Comparison of ENCODE assay signal across 8 mouse cellular contexts in genomic region chr8:116922060-116922757, GRCm38 (mm10). TPM values are rescaled to one million over a fixed set of nuclear protein-coding genes. Genes with fewer than 3 reads are reported as not detected.
DNase-seq lines count a peak whose midpoint lies in the region; ATAC-seq and TF ChIP-seq lines count a peak whose summit lies in the region.

No protein-coding gene starts in this region.

- peak overlapping the region; percentile 75 for H3K4me2 ChIP-seq in heart, embryonic 12.5 days
- peak overlapping the region; percentile 67 for H3K4me2 ChIP-seq in heart, embryonic 14.5 days (ENCODE audit: low read length)
- H3K4me2 ChIP-seq in liver, embryonic 15.5 days, result peak overlapping the region; percentile 80

- H3K27me3 ChIP-seq in heart, embryonic 12.5 days (replicated peaks), result no peaks in the 10 kb centered on the region
- H3K27me3 ChIP-seq in heart, embryonic 14.5 days (ENCODE audit: control insufficient read depth, insufficient read depth, low read length), result no peaks in the 10 kb centered on the region
- H3K27me3 ChIP-seq in liver, embryonic 15.5 days, result no peaks in the 10 kb centered on the region

- DNase-seq in heart, postnatal 4 days, result no peak
- DNase-seq in ES-E14 (ENCODE audit: low read depth, low spot score), result no peak
- no peak for DNase-seq in c-Kit-positive CD71-positive TER-119-positive erythroid progenitor cells, embryonic 14.5 days (ENCODE audit: low spot score)
- DNase-seq in urinary bladder, postnatal 14 days (ENCODE audit: low spot score), result no peak

- peaks cover 28% of the 10 kb centered on the region for H3K36me3 ChIP-seq in heart, embryonic 12.5 days
- H3K36me3 ChIP-seq in ES-E14 (ENCODE audit: control insufficient read depth, insufficient read depth, low read length, poor library complexity, severe bottlenecking), result peaks cover 10% of the 10 kb centered on the region
- H3K36me3 ChIP-seq in heart, embryonic 14.5 days (ENCODE audit: control insufficient read depth, insufficient read depth, low read length), result peaks cover 42% of the 10 kb centered on the region
- H3K36me3 ChIP-seq in liver, embryonic 15.5 days (replicated peaks), result peaks cover 31% of the 10 kb centered on the region

- WGBS in heart, embryonic 12.5 days, result 29% methylated on average over 17 of the region's 17 CpGs
- 27% methylated on average over 17 of the region's 17 CpGs for WGBS in heart, embryonic 14.5 days
- 25% methylated on average over 17 of the region's 17 CpGs for WGBS in liver, embryonic 15.5 days (ENCODE audit: insufficient replicate concordance)

- H3K9me3 ChIP-seq in heart, embryonic 12.5 days (replicated peaks), result no peaks in the 10 kb centered on the region
- no peaks in the 10 kb centered on the region for H3K9me3 ChIP-seq in ES-E14 (ENCODE audit: control insufficient read depth, insufficient read depth, low read depth, low read length)
- no peaks in the 10 kb centered on the region for H3K9me3 ChIP-seq in heart, embryonic 14.5 days (ENCODE audit: control insufficient read depth, low read length)
- no peaks in the 10 kb centered on the region for H3K9me3 ChIP-seq in liver, embryonic 15.5 days (replicated peaks)

- in situ Hi-C loops in ES-E14 (cut with MboI; ENCODE audit: low sequenced_read_pairs in 2 of 2, unreplicated experiment in 2 of 2), result no loop called here

- peak overlapping the region; percentile 69 for H3K4me3 ChIP-seq in heart, embryonic 12.5 days
- H3K4me3 ChIP-seq in ES-E14 (ENCODE audit: insufficient read depth in 1 of 2, low read depth in 1 of 2, low read length in 2 of 2, poor library complexity in 1 of 2, severe bottlenecking in 1 of 2), result peak overlapping the region; percentile 88 to 97
- peak overlapping the region; percentile 80 to 84 for H3K4me3 ChIP-seq in heart, embryonic 14.5 days (ENCODE audit: control insufficient read depth in 1 of 2, insufficient read depth in 1 of 2, low read depth in 1 of 2, low read length in 2 of 2)
- H3K4me3 ChIP-seq in liver, embryonic 15.5 days (replicated peaks), result peak overlapping the region; percentile 89

- H3K9ac ChIP-seq in heart, embryonic 12.5 days, result peak overlapping the region; percentile 73
- peak overlapping the region; percentile 99 for H3K9ac ChIP-seq in ES-E14 (ENCODE audit: insufficient read depth, low read depth, low read length, poor library complexity, severe bottlenecking)
- H3K9ac ChIP-seq in heart, embryonic 14.5 days (ENCODE audit: low read length), result peak overlapping the region; percentile 87
- peak overlapping the region; percentile 85 for H3K9ac ChIP-seq in liver, embryonic 15.5 days

- H3K27ac ChIP-seq in heart, embryonic 12.5 days (ENCODE audit: poor library complexity, severe bottlenecking), result peak overlapping the region; percentile 85
- H3K27ac ChIP-seq in ES-E14 (ENCODE audit: insufficient read depth, low read depth, low read length, poor library complexity, severe bottlenecking), result no peak overlapping the region
- peak overlapping the region; percentile 68 to 92 for H3K27ac ChIP-seq in heart, embryonic 14.5 days (replicated peaks in 1 of 2; ENCODE audit: control insufficient read depth in 1 of 2, insufficient read depth in 1 of 2, low read depth in 2 of 2, low read length in 2 of 2)
- peak overlapping the region; percentile 89 for H3K27ac ChIP-seq in liver, embryonic 15.5 days (replicated peaks)

- ATAC-seq in heart, embryonic 12.5 days (ENCODE audit: insufficient number of reproducible peaks, low FRiP score), result no peak
- no peak for ATAC-seq in heart, embryonic 14.5 days (ENCODE audit: insufficient number of reproducible peaks, insufficient read depth, low FRiP score, low read depth)
- no peak for ATAC-seq in liver, embryonic 15.5 days (ENCODE audit: insufficient read depth)
- ATAC-seq in cerebellum, adult (ENCODE audit: insufficient number of reproducible peaks, low FRiP score, low TSS enrichment), result no peak

- peaks cover 13% of the 10 kb centered on the region for H3K4me1 ChIP-seq in heart, embryonic 12.5 days (replicated peaks)
- peaks cover 3% of the 10 kb centered on the region in 2 experiments; a peak in 1 of 4 replicates for H3K4me1 ChIP-seq in ES-E14 (ENCODE audit: control insufficient read depth in 2 of 2, insufficient read depth in 2 of 2, low read length in 2 of 2, poor library complexity in 1 of 2)
- H3K4me1 ChIP-seq in heart, embryonic 14.5 days (ENCODE audit: control insufficient read depth in 2 of 2, insufficient read depth in 2 of 2, low read length in 2 of 2), result peaks cover 6 to 14% of the 10 kb centered on the region in 2 experiments
- peaks cover 34% of the 10 kb centered on the region for H3K4me1 ChIP-seq in liver, embryonic 15.5 days (replicated peaks)

TF ChIP-seq in ES-E14, 5 proteins besides CTCF, POLR2A, EP300 and RAD21:
- TF ChIP-seq ZC3H11A (IDR thresholded peaks at IDR 0.05; ENCODE audit: borderline replicate concordance, low read depth, low read length) (no peak), HCFC1 (IDR thresholded peaks at IDR 0.05; ENCODE audit: borderline replicate concordance, insufficient read depth, low read length) (no peak), ZNF384 (IDR thresholded peaks at IDR 0.05; ENCODE audit: low read depth, low read length) (no peak), MAFK (IDR thresholded peaks at IDR 0.05; ENCODE audit: insufficient read depth, low read depth, low read length) (no peak), CHD2 (IDR thresholded peaks at IDR 0.05; ENCODE audit: low read depth, low read length) (no peak)

RNA-seq across cellular contexts. Expression of gene Cenpn, which starts 0.7 kb away (rescaled TPM):
- 25.7 and 28.4 TPM in 2 replicates for polyA plus RNA-seq in heart, embryonic 12.5 days (2016; fragmentation: Nextera tagmentation; extraction: Ambion mirVana)
- total RNA-seq in heart, postnatal 4 days (2021), result 10 to 100 TPM; 19.4 to 21.6 TPM
- total RNA-seq in ES-E14 (2012; rRNA removed), result 27.1 and 30.2 TPM in 2 replicates
- polyA plus RNA-seq in heart, embryonic 14.5 days (2014; fragmentation: Nextera tagmentation; extraction: Ambion mirVana), result 24.2 and 24.6 TPM in 2 replicates
- polyA plus RNA-seq in liver, embryonic 15.5 days (2015; fragmentation: Nextera tagmentation; extraction: Ambion mirVana), result 24.8 and 24.9 TPM in 2 replicates

RNA-seq across cellular contexts. Expression of gene Cmc2, which starts 1.0 kb away (rescaled TPM):
- polyA plus RNA-seq in heart, embryonic 12.5 days (2016; fragmentation: Nextera tagmentation; extraction: Ambion mirVana), result 112 and 114 TPM in 2 replicates
- total RNA-seq in heart, postnatal 4 days (2021), result 10 to 100 TPM; 55.0 to 55.2 TPM
- total RNA-seq in ES-E14 (2012; rRNA removed), result 24.4 and 33.4 TPM in 2 replicates
- polyA plus RNA-seq in heart, embryonic 14.5 days (2014; fragmentation: Nextera tagmentation; extraction: Ambion mirVana), result 126 and 131 TPM in 2 replicates
- 50.8 and 56.7 TPM in 2 replicates for polyA plus RNA-seq in liver, embryonic 15.5 days (2015; fragmentation: Nextera tagmentation; extraction: Ambion mirVana)

RNA-seq across cellular contexts. Expression of gene Atmin, which starts 21.0 kb away (rescaled TPM):
- 11.4 and 11.7 TPM in 2 replicates for polyA plus RNA-seq in heart, embryonic 12.5 days (2016; fragmentation: Nextera tagmentation; extraction: Ambion mirVana)
- 10 to 100 TPM; 17.7 to 18.3 TPM for total RNA-seq in heart, postnatal 4 days (2021)
- 19.9 and 21.1 TPM in 2 replicates for total RNA-seq in ES-E14 (2012; rRNA removed)
- 11.6 and 12.3 TPM in 2 replicates for polyA plus RNA-seq in heart, embryonic 14.5 days (2014; fragmentation: Nextera tagmentation; extraction: Ambion mirVana)
- polyA plus RNA-seq in liver, embryonic 15.5 days (2015; fragmentation: Nextera tagmentation; extraction: Ambion mirVana), result 3.6 and 3.7 TPM in 2 replicates

RNA-seq across cellular contexts. Expression of gene 1700030J22Rik, which starts 56.5 kb away (rescaled TPM):
- 1.0 and 1.1 TPM in 2 replicates for polyA plus RNA-seq in heart, embryonic 12.5 days (2016; fragmentation: Nextera tagmentation; extraction: Ambion mirVana)
- under 1 TPM; 0.47 to 0.55 TPM for total RNA-seq in heart, postnatal 4 days (2021)
- 1.1 and 1.3 TPM in 2 replicates for total RNA-seq in ES-E14 (2012; rRNA removed)
- 0.66 and 0.75 TPM in 2 replicates for polyA plus RNA-seq in heart, embryonic 14.5 days (2014; fragmentation: Nextera tagmentation; extraction: Ambion mirVana)
- 0.48 and 0.51 TPM in 2 replicates for polyA plus RNA-seq in liver, embryonic 15.5 days (2015; fragmentation: Nextera tagmentation; extraction: Ambion mirVana)
